Mouse (Mus musculus) embryo, embryonic 10 days (tissue): Measurements from ENCODE around the gene Exosc1.

Source experiments
- DNase-seq: peaks from one replicate; pipeline ENCODE4 v3.0.0-alpha.2; 2015; ENCODE audit warnings: low spot score

Exosc1 gene

GRCm38 (mm10) chr19:41874356-41874755, 58.9 kb downstream of the Exosc1 start:
- no peak for DNase-seq
